Mouse (Mus musculus) olfactory bulb, adult 2 months (tissue): ENCODE results near the gene Fam227b.

ENCODE experiments used
- CTCF ChIP-seq: fragments of 200-500 bp; IDR thresholded peaks from 2 replicates; pipeline ENCODE4 v1.5.1; 2012; ENCODE audit warnings: low read depth, mild to moderate bottlenecking, low read length, moderate library complexity; ENCODE audit not compliant: insufficient read depth
- POLR2A ChIP-seq: fragments of 200-500 bp; IDR thresholded peaks from 2 replicates; pipeline ENCODE4 v1.6.1; 2012; ENCODE audit warnings: mild to moderate bottlenecking, low read depth, low read length, moderate library complexity; ENCODE audit not compliant: insufficient read depth

DNA sequence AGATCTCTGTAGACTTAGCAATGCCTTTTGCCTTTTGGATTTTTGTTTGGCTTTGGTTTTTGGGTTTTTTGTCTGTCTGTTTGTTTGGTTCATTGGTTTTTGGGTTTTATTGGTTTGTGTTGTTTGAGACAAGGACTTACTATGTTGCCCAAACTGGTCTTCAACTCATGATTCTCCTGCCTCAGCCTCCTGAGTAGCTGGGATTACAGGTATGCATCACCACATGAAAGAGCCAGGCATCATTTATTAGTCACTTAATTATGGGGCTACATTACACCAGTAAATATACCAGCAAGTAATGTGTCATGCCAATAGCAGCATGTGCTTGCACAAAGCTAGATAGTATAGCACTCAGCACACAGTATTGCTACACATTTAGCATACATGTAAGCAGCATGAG lies 4.1 kb downstream of the Fam227b start:
- TF ChIP-seq CTCF (no peak), POLR2A (no peak)
